Mouse (Mus musculus): ENCODE data around the gene Tle6.

DNA sequence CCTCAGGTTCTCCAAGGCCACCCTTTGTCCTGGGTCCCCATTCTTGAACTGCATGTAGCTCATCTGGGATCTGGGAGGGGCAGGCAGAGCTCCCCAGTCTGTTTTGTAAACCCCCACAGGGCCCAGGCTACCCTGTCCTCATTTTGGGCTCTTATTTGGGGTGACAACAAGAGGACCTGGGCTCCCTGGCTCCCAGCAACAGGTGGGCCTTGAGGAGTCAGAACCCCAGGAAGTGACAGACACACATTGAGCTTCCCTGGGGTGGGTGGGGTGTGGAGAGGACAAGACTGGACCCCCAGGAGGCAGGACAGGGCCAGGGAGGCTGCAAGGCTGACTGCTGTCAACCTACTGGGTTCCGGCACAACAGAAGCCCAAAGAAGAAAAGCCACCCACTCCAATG lies 57.2 kb downstream of the Tle6 start:
- no peak for TF ChIP-seq BHLHE40 (IDR thresholded peaks at IDR 0.05; ENCODE audit: borderline replicate concordance, low read depth, low read length)
- TF ChIP-seq NELFE (IDR thresholded peaks at IDR 0.05; ENCODE audit: low read depth, low read length): no peak
- TF ChIP-seq CTCF (IDR thresholded peaks at IDR 0.05 in 2 of 3, conservative IDR thresholded peaks at IDR 0.05 in 1 of 3; ENCODE audit: control insufficient read depth in 1 of 3, insufficient read depth in 1 of 3, low read depth in 2 of 3, low read length in 3 of 3, poor library complexity in 1 of 3, severe bottlenecking in 1 of 3): no peak
- TF ChIP-seq RCOR1 (IDR thresholded peaks at IDR 0.05; ENCODE audit: low read depth, low read length): no peak
- no peak for TF ChIP-seq POLR2A (IDR thresholded peaks at IDR 0.05; ENCODE audit: control insufficient read depth in 1 of 2, insufficient read depth in 1 of 2, low read depth in 1 of 2, low read length in 2 of 2, poor library complexity in 1 of 2)
- no peak for TF ChIP-seq NRF1 (IDR thresholded peaks at IDR 0.05; ENCODE audit: insufficient read depth, low read depth, low read length, poor library complexity, severe bottlenecking)
- TF ChIP-seq ZC3H11A (IDR thresholded peaks at IDR 0.05; ENCODE audit: low read depth, low read length): no peak
- TF ChIP-seq EP300 (IDR thresholded peaks at IDR 0.05; ENCODE audit: low read depth in 1 of 2, low read length in 2 of 2): no peak
- TF ChIP-seq MAX (IDR thresholded peaks at IDR 0.05; ENCODE audit: low read length): no peak
- no peak for TF ChIP-seq GABPA (IDR thresholded peaks at IDR 0.05; ENCODE audit: low read depth, low read length)
